Mouse (Mus musculus) liver, adult 2 months (tissue): Measurements from ENCODE around the gene Wdr45. TPM values are rescaled to one million over a fixed set of nuclear protein-coding genes. Genes with fewer than 3 reads are reported as not detected.

Experiments
- DNase-seq: peaks from one replicate; pipeline ENCODE4 v3.0.0-alpha.2; 2011; ENCODE audit warnings: low read depth, low spot score; ENCODE audit errors: extremely low read depth
- H3K27ac ChIP-seq: fragments of 200-500 bp; replicated peaks from 2 replicates; pipeline ENCODE4 v1.5.1; 2012; ENCODE audit warnings: low read depth, mild to moderate bottlenecking, control low read depth, inconsistent platforms, low read length; ENCODE audit not compliant: insufficient read depth
- H3K27me3 ChIP-seq: fragments of 200-500 bp; 2 replicates; pipeline ENCODE4 v1.6.1; 2012; ENCODE audit warnings: mild to moderate bottlenecking, moderate library complexity, low read length, inconsistent platforms; ENCODE audit not compliant: control insufficient read depth, insufficient read depth
- H3K36me3 ChIP-seq: fragments of 200-500 bp; 2 replicates; pipeline ENCODE4 v1.6.1; 2012; ENCODE audit warnings: low read length, inconsistent platforms; ENCODE audit not compliant: control insufficient read depth, insufficient read depth
- H3K4me1 ChIP-seq: fragments of 200-500 bp; 2 replicates; pipeline ENCODE4 v1.6.1; 2011; ENCODE audit warnings: low read length; ENCODE audit not compliant: control insufficient read depth, insufficient read depth
- H3K4me3 ChIP-seq: fragments of 200-500 bp; 2 replicates; pipeline ENCODE4 v1.5.1; 2011; ENCODE audit warnings: low read depth, mild to moderate bottlenecking, control low read depth, low read length, moderate library complexity; ENCODE audit not compliant: insufficient read depth
- H3K79me2 ChIP-seq: fragments of 200-500 bp; 2 replicates; pipeline ENCODE4 v1.6.1; 2012; ENCODE audit warnings: inconsistent platforms, mild to moderate bottlenecking, low read length, moderate library complexity; ENCODE audit not compliant: control insufficient read depth, insufficient read depth
- H3K9ac ChIP-seq: fragments of 200-500 bp; 2 replicates; pipeline ENCODE4 v1.6.1; 2012; ENCODE audit warnings: low read depth, mild to moderate bottlenecking, control low read depth, inconsistent platforms, low read length
- CTCF ChIP-seq: fragments of 200-500 bp; IDR thresholded peaks from 2 replicates; pipeline ENCODE4 v1.5.1; 2011; ENCODE audit warnings: low read depth, low read length, control low read depth
- POLR2A ChIP-seq: fragments of 200-500 bp; IDR thresholded peaks from 2 replicates; pipeline ENCODE4 v1.6.1; 2011; ENCODE audit warnings: low read length, control low read depth; ENCODE audit not compliant: insufficient read depth; ENCODE audit errors: extremely low read depth
- WGBS: fragments of 180-500 bp; shearing (Covaris S2); methylation state at CpG from one replicate; pipeline ENCODE4 v1.1.7; 2018; 5-methylcytosine and 5-hydroxymethylcytosine counted together
- polyA plus RNA-seq: library from polyadenylated mRNA; depleted of rRNA; stranded (reverse); fragments of >200 nt; gene quantifications from 2 replicates; pipeline ENCODE4 v1.2.3, GENCODE M21; 2012; rRNA removed
- total RNA-seq: library from RNA; depleted of rRNA; stranded (reverse); fragments of >200 nt; gene quantifications from 2 replicates; pipeline ENCODE4 v1.2.3, GENCODE M21; 2014; rRNA removed

The Wdr45 gene
- total and polyA plus RNA-seq, 2 experiments: 33.4 to 48.3 TPM

- no peak for DNase-seq
- no peak overlapping the region for H3K9ac ChIP-seq
- 32% methylated on average over 2 of the region's 2 CpGs for WGBS
- H3K27me3 ChIP-seq: no peaks in the 10 kb centered on the region
- peaks cover 41% of the 10 kb centered on the region for H3K36me3 ChIP-seq
- H3K27ac ChIP-seq: no peak overlapping the region
- no peaks in the 10 kb centered on the region for H3K4me1 ChIP-seq
- H3K79me2 ChIP-seq: no peaks in the 10 kb centered on the region
- TF ChIP-seq CTCF: peak; percentile 27; the same call in 1 of the 2 replicates
- TF ChIP-seq POLR2A: no peak
- H3K4me3 ChIP-seq: no peak overlapping the region
Measured at GRCm38 (mm10) chrX:7772766-7773165, 58.6 kb downstream of the Wdr45 start.

- WGBS: 84% methylated on average over 9 of the region's 9 CpGs
Measured at GRCm38 (mm10) chrX:7775501-7776205, 61.5 kb downstream of the Wdr45 start.

GRCm38 (mm10) chrX:7776329-7777082 lies 62.4 kb downstream of the Wdr45 start:
- DNase-seq: no peak
- no peaks in the 10 kb centered on the region for H3K4me1 ChIP-seq
- H3K4me3 ChIP-seq: no peak overlapping the region
- H3K79me2 ChIP-seq: no peaks in the 10 kb centered on the region
- WGBS: 47% methylated on average over 8 of the region's 8 CpGs
- peak; percentile 75 for TF ChIP-seq CTCF
- TF ChIP-seq POLR2A: no peak
- no peak overlapping the region for H3K9ac ChIP-seq
- no peaks in the 10 kb centered on the region for H3K27me3 ChIP-seq
- no peak overlapping the region for H3K27ac ChIP-seq
- peaks cover 12% of the 10 kb centered on the region; the same call in 1 of the 2 replicates for H3K36me3 ChIP-seq

More at GRCm38 (mm10) chrX:7775501-7776205, 61.5 kb downstream of the Wdr45 start:
- no peak for DNase-seq
- no peak for TF ChIP-seq CTCF
- TF ChIP-seq POLR2A: no peak
- Histone ChIP-seq H3K9ac (no peak overlapping the region), H3K27ac (no peak overlapping the region), H3K79me2 (no peaks in the 10 kb centered on the region), H3K27me3 (no peaks in the 10 kb centered on the region), H3K36me3 (peaks cover 18% of the 10 kb centered on the region; the same call in 1 of the 2 replicates), H3K4me3 (no peak overlapping the region), H3K4me1 (no peaks in the 10 kb centered on the region)

Other genes with a start within 250 kb of the Wdr45 start
- not detected in 2 replicates for gene Foxp3, start 140.7 kb upstream of the Wdr45 start, total RNA-seq
- gene Foxp3, start 140.7 kb upstream of the Wdr45 start, polyA plus RNA-seq: 0.07 TPM in 1 of 2 replicates, not detected in the other
- 0.74 and 0.81 TPM in 2 replicates for gene Ppp1r3f, start 140.1 kb upstream of the Wdr45 start, total RNA-seq
- 0.50 and 0.80 TPM in 2 replicates for gene Ppp1r3f, start 140.1 kb upstream of the Wdr45 start, polyA plus RNA-seq
- gene Ccdc22, start 108.8 kb upstream of the Wdr45 start, total RNA-seq: 9.1 and 13.2 TPM in 2 replicates
- 10.8 and 12.3 TPM in 2 replicates for gene Ccdc22, start 108.8 kb upstream of the Wdr45 start, polyA plus RNA-seq
- gene Cacna1f, start 107.2 kb upstream of the Wdr45 start, total RNA-seq: under 0.01 TPM in 2 replicates
- gene Cacna1f, start 107.2 kb upstream of the Wdr45 start, polyA plus RNA-seq: 0.04 TPM in 2 replicates
- 0.40 and 0.46 TPM in 2 replicates for gene Syp, start 75.9 kb upstream of the Wdr45 start, total RNA-seq
- 0.25 and 0.42 TPM in 2 replicates for gene Syp, start 75.9 kb upstream of the Wdr45 start, polyA plus RNA-seq
- 2.0 and 2.8 TPM in 2 replicates for gene Prickle3, start 57.1 kb upstream of the Wdr45 start, total RNA-seq
- gene Prickle3, start 57.1 kb upstream of the Wdr45 start, polyA plus RNA-seq: 4.6 and 6.8 TPM in 2 replicates
- 0.92 and 1.7 TPM in 2 replicates for gene Plp2, start 42.9 kb upstream of the Wdr45 start, total RNA-seq
- 3.7 and 4.0 TPM in 2 replicates for gene Plp2, start 42.9 kb upstream of the Wdr45 start, polyA plus RNA-seq
- gene Magix, start 33.1 kb upstream of the Wdr45 start, total RNA-seq: 20.9 and 21.3 TPM in 2 replicates
- gene Magix, start 33.1 kb upstream of the Wdr45 start, polyA plus RNA-seq: 33.0 and 36.9 TPM in 2 replicates
- 5.0 and 5.5 TPM in 2 replicates for gene Gpkow, start 17.2 kb upstream of the Wdr45 start, total RNA-seq
- 4.3 and 5.0 TPM in 2 replicates for gene Gpkow, start 17.2 kb upstream of the Wdr45 start, polyA plus RNA-seq
- gene Gm45208, start 7.9 kb downstream of the Wdr45 start, total RNA-seq: 1.0 TPM in 1 of 2 replicates, not detected in the other
- gene Gm45208, start 7.9 kb downstream of the Wdr45 start, polyA plus RNA-seq: 1.5 and 1.9 TPM in 2 replicates
- gene Praf2, start 14.1 kb downstream of the Wdr45 start, total RNA-seq: 1.1 and 2.8 TPM in 2 replicates
- gene Praf2, start 14.1 kb downstream of the Wdr45 start, polyA plus RNA-seq: 7.7 and 13.9 TPM in 2 replicates
- gene Ccdc120, start 36.6 kb downstream of the Wdr45 start, total RNA-seq: 0.34 and 0.37 TPM in 2 replicates
- gene Ccdc120, start 36.6 kb downstream of the Wdr45 start, polyA plus RNA-seq: 1.00 and 1.1 TPM in 2 replicates
- gene Tfe3, start 48.2 kb downstream of the Wdr45 start, total RNA-seq: 4.7 and 9.4 TPM in 2 replicates
- 15.6 and 17.0 TPM in 2 replicates for gene Tfe3, start 48.2 kb downstream of the Wdr45 start, polyA plus RNA-seq
- gene Gripap1, start 75.4 kb downstream of the Wdr45 start, total RNA-seq: 11.5 and 13.5 TPM in 2 replicates
- gene Gripap1, start 75.4 kb downstream of the Wdr45 start, polyA plus RNA-seq: 14.6 and 22.2 TPM in 2 replicates
- gene Kcnd1, start 108.0 kb downstream of the Wdr45 start, total RNA-seq: not detected in 2 replicates
- gene Kcnd1, start 108.0 kb downstream of the Wdr45 start, polyA plus RNA-seq: 0.11 TPM in 2 replicates
- 18.0 and 22.0 TPM in 2 replicates for gene Otud5, start 127.0 kb downstream of the Wdr45 start, total RNA-seq
- 14.2 and 17.0 TPM in 2 replicates for gene Otud5, start 127.0 kb downstream of the Wdr45 start, polyA plus RNA-seq
- gene Pim2, start 163.9 kb downstream of the Wdr45 start, total RNA-seq: 0.74 and 1.9 TPM in 2 replicates
- 4.7 and 5.4 TPM in 2 replicates for gene Pim2, start 163.9 kb downstream of the Wdr45 start, polyA plus RNA-seq
- gene Slc35a2, start 169.7 kb downstream of the Wdr45 start, total RNA-seq: 10.6 and 11.5 TPM in 2 replicates
- gene Slc35a2, start 169.7 kb downstream of the Wdr45 start, polyA plus RNA-seq: 34.7 and 42.6 TPM in 2 replicates
- 14.3 and 15.3 TPM in 2 replicates for gene Pqbp1, start 184.9 kb downstream of the Wdr45 start, total RNA-seq
- 49.1 and 51.2 TPM in 2 replicates for gene Pqbp1, start 184.9 kb downstream of the Wdr45 start, polyA plus RNA-seq
- 20.7 and 27.5 TPM in 2 replicates for gene Timm17b, start 185.0 kb downstream of the Wdr45 start, total RNA-seq
- 53.7 and 58.2 TPM in 2 replicates for gene Timm17b, start 185.0 kb downstream of the Wdr45 start, polyA plus RNA-seq
- not detected in 2 replicates for gene Gm10491, start 193.5 kb downstream of the Wdr45 start, total RNA-seq
- not detected in 2 replicates for gene Gm10491, start 193.5 kb downstream of the Wdr45 start, polyA plus RNA-seq
- gene Gm10490, start 195.2 kb downstream of the Wdr45 start, total RNA-seq: not detected in 2 replicates
- not detected in 2 replicates for gene Gm10490, start 195.2 kb downstream of the Wdr45 start, polyA plus RNA-seq
- 0.09 TPM in 1 of 2 replicates, not detected in the other for gene Pcsk1n, start 205.5 kb downstream of the Wdr45 start, total RNA-seq
- gene Pcsk1n, start 205.5 kb downstream of the Wdr45 start, polyA plus RNA-seq: not detected in 2 replicates
- gene Eras, start 214.3 kb downstream of the Wdr45 start, total RNA-seq: not detected in 2 replicates
- gene Eras, start 214.3 kb downstream of the Wdr45 start, polyA plus RNA-seq: not detected in 2 replicates
- 9.8 and 13.3 TPM in 2 replicates for gene Hdac6, start 233.6 kb downstream of the Wdr45 start, total RNA-seq
- gene Hdac6, start 233.6 kb downstream of the Wdr45 start, polyA plus RNA-seq: 17.5 and 19.8 TPM in 2 replicates